Mouse (Mus musculus): ENCODE results near the gene Spata1. TPM values are rescaled to one million over a fixed set of nuclear protein-coding genes. Genes with fewer than 3 reads are reported as not detected.

Gene Spata1
- polyA plus RNA-seq, 1 experiment from 2014 or later, result 9.2 TPM

- 97% methylated on average over 8 of the region's 8 CpGs for WGBS
- H3K36me3 ChIP-seq, result peaks cover 24% of the 10 kb centered on the region
- H3K9me3 ChIP-seq, result no peaks in the 10 kb centered on the region
- no peaks in the 10 kb centered on the region for H3K27me3 ChIP-seq
- no peak overlapping the region for H3K9ac ChIP-seq
- no peak overlapping the region for H3K4me3 ChIP-seq
- no peaks in the 10 kb centered on the region for H3K4me1 ChIP-seq
- no peak for ATAC-seq (ENCODE audit: insufficient number of reproducible peaks, insufficient read depth, low FRiP score, low TSS enrichment)
- no peak overlapping the region for H3K4me2 ChIP-seq (replicated peaks)
- H3K27ac ChIP-seq, result no peak overlapping the region
These were observed 81.7 kb downstream of the Spata1 start for GRCm38 (mm10) chr3:146417873-146418272.

- Histone ChIP-seq H3K4me1 (no peaks in the 10 kb centered on the region), H3K27me3 (no peaks in the 10 kb centered on the region), H3K36me3 (peaks cover 15% of the 10 kb centered on the region), H3K9ac (no peak overlapping the region), H3K4me3 (no peak overlapping the region), H3K27ac (no peak overlapping the region), H3K4me2 (replicated peaks) (no peak overlapping the region), H3K9me3 (no peaks in the 10 kb centered on the region)
- 91% methylated on average over 12 of the region's 12 CpGs for WGBS
- ATAC-seq (ENCODE audit: insufficient number of reproducible peaks, insufficient read depth, low FRiP score, low TSS enrichment), result no peak
These were observed 85.0 kb downstream of the Spata1 start for GRCm38 (mm10) chr3:146414555-146414954.

GRCm38 (mm10) chr3:146413992-146414391, 85.6 kb downstream of the Spata1 start:
- H3K27ac ChIP-seq, result no peak overlapping the region
- H3K9ac ChIP-seq, result no peak overlapping the region
- no peak overlapping the region for H3K4me3 ChIP-seq
- WGBS, result 92% methylated on average over 4 of the region's 4 CpGs
- H3K4me2 ChIP-seq (replicated peaks), result no peak overlapping the region
- no peaks in the 10 kb centered on the region for H3K27me3 ChIP-seq
- peaks cover 9% of the 10 kb centered on the region for H3K36me3 ChIP-seq
- no peaks in the 10 kb centered on the region for H3K9me3 ChIP-seq
- no peaks in the 10 kb centered on the region for H3K4me1 ChIP-seq
- ATAC-seq (ENCODE audit: insufficient number of reproducible peaks, insufficient read depth, low FRiP score, low TSS enrichment), result no peak

GRCm38 (mm10) chr3:146413016-146413415, 86.5 kb downstream of the Spata1 start:
- Histone ChIP-seq H3K4me2 (replicated peaks) (no peak overlapping the region), H3K9ac (no peak overlapping the region), H3K4me1 (no peaks in the 10 kb centered on the region), H3K4me3 (no peak overlapping the region), H3K9me3 (no peaks in the 10 kb centered on the region), H3K36me3 (0 out of 2 replicates have a peak, but pooled peaks cover 4% of the 10 kb centered on the region), H3K27me3 (no peaks in the 10 kb centered on the region), H3K27ac (no peak overlapping the region)
- no peak for ATAC-seq (ENCODE audit: insufficient number of reproducible peaks, insufficient read depth, low FRiP score, low TSS enrichment)
- WGBS, result 90% methylated on average over 13 of the region's 13 CpGs

GRCm38 (mm10) chr3:146412480-146412879, 87.1 kb downstream of the Spata1 start:
- Histone ChIP-seq H3K4me1 (no peaks in the 10 kb centered on the region; the same call in 1 of the 2 replicates), H3K4me2 (replicated peaks) (no peak overlapping the region), H3K36me3 (0 out of 2 replicates have a peak, but pooled peaks cover 4% of the 10 kb centered on the region), H3K27ac (no peak overlapping the region), H3K9ac (no peak overlapping the region), H3K4me3 (no peak overlapping the region), H3K9me3 (no peaks in the 10 kb centered on the region), H3K27me3 (no peaks in the 10 kb centered on the region)
- 90% methylated on average over 7 of the region's 7 CpGs for WGBS
- no peak for ATAC-seq (ENCODE audit: insufficient number of reproducible peaks, insufficient read depth, low FRiP score, low TSS enrichment)

GRCm38 (mm10) chr3:146412008-146412407, 87.5 kb downstream of the Spata1 start:
- Histone ChIP-seq H3K4me2 (replicated peaks) (no peak overlapping the region), H3K9ac (no peak overlapping the region), H3K36me3 (0 out of 2 replicates have a peak, but pooled peaks cover 2% of the 10 kb centered on the region), H3K27ac (no peak overlapping the region), H3K4me3 (no peak overlapping the region), H3K9me3 (no peaks in the 10 kb centered on the region), H3K4me1 (no peaks in the 10 kb centered on the region; the same call in 1 of the 2 replicates), H3K27me3 (no peaks in the 10 kb centered on the region)
- WGBS, result 92% methylated on average over 2 of the region's 2 CpGs
- no peak for ATAC-seq (ENCODE audit: insufficient number of reproducible peaks, insufficient read depth, low FRiP score, low TSS enrichment)

GRCm38 (mm10) chr3:146410114-146410513, 89.4 kb downstream of the Spata1 start:
- 80% methylated on average over 7 of the region's 7 CpGs for WGBS
- no peak overlapping the region for H3K4me2 ChIP-seq (replicated peaks)
- H3K9me3 ChIP-seq, result no peaks in the 10 kb centered on the region
- H3K4me1 ChIP-seq, result peaks cover 16% of the 10 kb centered on the region; the same call in 1 of the 2 replicates
- ATAC-seq (ENCODE audit: insufficient number of reproducible peaks, insufficient read depth, low FRiP score, low TSS enrichment), result no peak
- no peak overlapping the region for H3K4me3 ChIP-seq
- H3K27me3 ChIP-seq, result no peaks in the 10 kb centered on the region
- H3K36me3 ChIP-seq, result no peaks in the 10 kb centered on the region
- H3K27ac ChIP-seq, result no peak overlapping the region
- no peak overlapping the region for H3K9ac ChIP-seq

Other genes with a start within 250 kb of the Spata1 start
- gene Ssx2ip, start 95.1 kb downstream of the Spata1 start, polyA plus RNA-seq (2016; fragmentation: Nextera tagmentation; extraction: Ambion mirVana), result 26.6 and 29.8 TPM in 2 replicates
- gene Ctbs, start 50.0 kb downstream of the Spata1 start, polyA plus RNA-seq (2016; fragmentation: Nextera tagmentation; extraction: Ambion mirVana), result 7.7 and 10.6 TPM in 2 replicates
- 959 and 960 TPM in 2 replicates for gene Gng5, start 54 bp upstream of the Spata1 start, polyA plus RNA-seq (2016; fragmentation: Nextera tagmentation; extraction: Ambion mirVana)
- gene Rpf1, start 21.7 kb upstream of the Spata1 start, polyA plus RNA-seq (2016; fragmentation: Nextera tagmentation; extraction: Ambion mirVana), result 55.4 and 59.7 TPM in 2 replicates
- not detected in 2 replicates for gene Uox, start 70.7 kb upstream of the Spata1 start, polyA plus RNA-seq (2016; fragmentation: Nextera tagmentation; extraction: Ambion mirVana)
- gene Dnase2b, start 115.8 kb upstream of the Spata1 start, polyA plus RNA-seq (2016; fragmentation: Nextera tagmentation; extraction: Ambion mirVana), result not detected in 2 replicates
- 0.22 TPM in 1 of 2 replicates, not detected in the other for gene 4930503B20Rik, start 151.6 kb upstream of the Spata1 start, polyA plus RNA-seq (2016; fragmentation: Nextera tagmentation; extraction: Ambion mirVana)
- 1.3 and 1.9 TPM in 2 replicates for gene Samd13, start 185.8 kb upstream of the Spata1 start, polyA plus RNA-seq (2016; fragmentation: Nextera tagmentation; extraction: Ambion mirVana)

Data from embryonic facial prominence, embryonic 12.5 days (tissue).